Mouse (Mus musculus) adrenal gland, adult 2 months (tissue): Measurements from ENCODE around the gene Kalrn. TPM values are rescaled to one million over a fixed set of nuclear protein-coding genes. Genes with fewer than 3 reads are reported as not detected.

Experiments
- DNase-seq: peaks from one replicate; pipeline ENCODE4 v3.0.0; 2021
- polyA plus RNA-seq: library from polyadenylated mRNA; depleted of rRNA; stranded (reverse); fragments of >200 nt; gene quantifications from 2 replicates; pipeline ENCODE4 v1.2.3, GENCODE M21; 2012
- total RNA-seq, 2 experiments: library from RNA; stranded (reverse); gene quantifications; 2 replicates each; pipeline ENCODE4 v1.2.3; 2021

The Kalrn gene
- total and polyA plus RNA-seq, 3 experiments = 1.6 to 9.9 (median 5.3) TPM

GRCm38 (mm10) chr16:34504250-34504649 is 69.1 kb downstream of the Kalrn start:
- DNase-seq = no peak

- DNase-seq = no peak
These were observed 71.2 kb downstream of the Kalrn start for GRCm38 (mm10) chr16:34502110-34502509.

- DNase-seq = no peak
These were observed 78.6 kb downstream of the Kalrn start for GRCm38 (mm10) chr16:34494741-34495140.

GRCm38 (mm10) chr16:34493914-34494313 is 79.4 kb downstream of the Kalrn start:
- DNase-seq = peak; percentile 31

- DNase-seq = no peak
These were observed 82.1 kb downstream of the Kalrn start for GRCm38 (mm10) chr16:34491225-34491624.

- DNase-seq = peak; percentile 46
These were observed 82.8 kb downstream of the Kalrn start for GRCm38 (mm10) chr16:34490506-34490905.

- no peak for DNase-seq
These were observed 83.5 kb downstream of the Kalrn start for GRCm38 (mm10) chr16:34489805-34490325.

GRCm38 (mm10) chr16:34487823-34488222 is 85.5 kb downstream of the Kalrn start:
- DNase-seq = no peak

GRCm38 (mm10) chr16:34487268-34487667 is 86.1 kb downstream of the Kalrn start:
- DNase-seq = no peak

- peak; percentile 15 for DNase-seq
These were observed 87.8 kb downstream of the Kalrn start for GRCm38 (mm10) chr16:34485483-34485882.

GRCm38 (mm10) chr16:34484921-34485320 is 88.4 kb downstream of the Kalrn start:
- peak; percentile 71 for DNase-seq

- DNase-seq = no peak
These were observed 89.1 kb downstream of the Kalrn start for GRCm38 (mm10) chr16:34484213-34484612.

GRCm38 (mm10) chr16:34483716-34484115 is 89.6 kb downstream of the Kalrn start:
- DNase-seq = no peak

- DNase-seq = no peak
These were observed 98.6 kb downstream of the Kalrn start for GRCm38 (mm10) chr16:34474741-34475140.

GRCm38 (mm10) chr16:34473891-34474290 is 99.4 kb downstream of the Kalrn start:
- no peak for DNase-seq

- no peak for DNase-seq
These were observed 101.9 kb downstream of the Kalrn start for GRCm38 (mm10) chr16:34471441-34471840.

- no peak for DNase-seq
These were observed 103.0 kb downstream of the Kalrn start for GRCm38 (mm10) chr16:34470343-34470742.

GRCm38 (mm10) chr16:34469277-34469868 is 104.0 kb downstream of the Kalrn start:
- no peak for DNase-seq

- DNase-seq = no peak
These were observed 106.7 kb downstream of the Kalrn start for GRCm38 (mm10) chr16:34466649-34467048.

GRCm38 (mm10) chr16:34456314-34456713 is 117.0 kb downstream of the Kalrn start:
- peak; percentile 83 for DNase-seq

- no peak for DNase-seq
These were observed 127.7 kb downstream of the Kalrn start for GRCm38 (mm10) chr16:34445666-34446065.

GRCm38 (mm10) chr16:34441704-34442103 is 131.6 kb downstream of the Kalrn start:
- DNase-seq = no peak

- peak; percentile 73 for DNase-seq
These were observed 132.3 kb downstream of the Kalrn start for GRCm38 (mm10) chr16:34440994-34441414.

- DNase-seq = no peak
These were observed 133.2 kb downstream of the Kalrn start for GRCm38 (mm10) chr16:34440019-34440615.
